Mouse (Mus musculus) testis, adult 2 months (tissue): ENCODE data around the gene Myl6.

Experiments used
- CTCF ChIP-seq: fragments of 200-500 bp; IDR thresholded peaks from 2 replicates; pipeline ENCODE4 v1.5.1; 2012; ENCODE audit warnings: low read depth, mild to moderate bottlenecking, inconsistent platforms, low read length, moderate library complexity; ENCODE audit not compliant: control insufficient read depth, insufficient read depth, insufficient replicate concordance
- POLR2A ChIP-seq: fragments of 200-500 bp; IDR thresholded peaks from 2 replicates; pipeline ENCODE4 v1.6.1; 2012; ENCODE audit warnings: low read depth, mild to moderate bottlenecking, inconsistent platforms, low read length, moderate library complexity; ENCODE audit not compliant: control insufficient read depth

GRCm38 (mm10) chr10:128516029-128516428, 22.1 kb upstream of the Myl6 start:
- TF ChIP-seq CTCF: no peak
- no peak for TF ChIP-seq POLR2A
